Mouse (Mus musculus) embryonic fibroblast, embryonic 13.5 days (primary cell): ENCODE measurements around the gene Gm16253.

Source experiments
- CTCF ChIP-seq: IDR thresholded peaks from 2 replicates; pipeline ENCODE4 v1.5.1; 2011; ENCODE audit warnings: mild to moderate bottlenecking, control low read depth, low read length, moderate library complexity, borderline replicate concordance; ENCODE audit not compliant: insufficient read depth
- POLR2A ChIP-seq: IDR thresholded peaks from 2 replicates; pipeline ENCODE4 v1.6.1; 2011; ENCODE audit warnings: low read depth, mild to moderate bottlenecking, control low read depth, low read length, moderate library complexity

DNA sequence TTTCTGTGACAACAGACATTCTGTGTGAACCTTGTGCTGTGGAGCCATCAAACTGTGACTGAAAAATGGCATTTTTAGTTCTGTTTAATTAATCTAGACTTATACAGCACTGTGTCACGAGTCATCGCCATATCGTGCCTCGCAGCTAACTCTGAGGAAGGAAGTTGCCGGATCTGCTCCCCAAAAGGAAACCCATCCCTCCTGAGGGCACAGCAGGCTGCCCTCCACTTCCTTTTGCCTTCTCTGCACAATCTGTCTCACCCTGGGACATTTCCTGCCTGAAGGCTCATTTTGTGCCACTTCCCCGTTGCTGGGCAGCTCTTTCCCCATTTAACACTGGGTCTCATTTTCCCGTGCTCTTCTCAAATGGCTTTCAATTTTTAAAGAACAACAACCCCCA is 12.2 kb upstream of the Gm16253 start:
- no peak for TF ChIP-seq CTCF
- TF ChIP-seq POLR2A: no peak
